Mouse (Mus musculus) thymus, postnatal 14 days (tissue): ENCODE data around the gene Stat2.

Experiments
- DNase-seq: peaks from one replicate; pipeline ENCODE4 v3.0.0; 2021

Stat2 gene

DNA sequence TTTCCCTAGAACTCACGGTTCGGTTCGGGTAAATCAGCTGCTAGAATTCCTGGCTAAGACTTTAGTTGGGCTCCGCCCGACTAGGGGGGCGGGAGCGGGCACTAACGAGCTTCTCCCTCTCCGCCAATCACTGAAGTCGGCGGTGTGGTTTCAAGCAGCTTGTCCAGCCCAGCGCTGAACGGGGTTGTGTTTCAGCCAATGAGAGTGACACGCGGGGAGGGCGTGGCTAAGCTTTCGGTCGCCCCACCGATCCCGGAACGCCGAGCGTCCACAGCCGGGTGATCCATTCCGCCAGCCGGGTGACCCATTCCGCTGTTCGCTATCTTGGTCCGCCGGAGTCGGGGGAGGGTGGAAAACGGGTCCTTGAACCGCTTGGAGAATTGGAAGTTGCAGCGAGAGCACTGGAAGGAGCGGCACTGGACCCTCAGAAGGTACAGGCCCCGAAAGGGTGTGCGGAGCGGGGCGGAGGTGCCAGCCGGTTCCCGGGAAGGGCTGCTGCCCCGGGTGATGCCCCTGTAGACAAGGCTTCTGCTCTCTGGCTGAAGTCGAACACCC, at the start of gene Stat2:
TSS of gene Stat2 (plus strand) at position 273 of the 555 bp plus-strand sequence.
- peak; percentile 95 for DNase-seq

GRCm38 (mm10) chr10:128221533-128222286, 48.6 kb upstream of the Stat2 start:
- no peak for DNase-seq

DNA sequence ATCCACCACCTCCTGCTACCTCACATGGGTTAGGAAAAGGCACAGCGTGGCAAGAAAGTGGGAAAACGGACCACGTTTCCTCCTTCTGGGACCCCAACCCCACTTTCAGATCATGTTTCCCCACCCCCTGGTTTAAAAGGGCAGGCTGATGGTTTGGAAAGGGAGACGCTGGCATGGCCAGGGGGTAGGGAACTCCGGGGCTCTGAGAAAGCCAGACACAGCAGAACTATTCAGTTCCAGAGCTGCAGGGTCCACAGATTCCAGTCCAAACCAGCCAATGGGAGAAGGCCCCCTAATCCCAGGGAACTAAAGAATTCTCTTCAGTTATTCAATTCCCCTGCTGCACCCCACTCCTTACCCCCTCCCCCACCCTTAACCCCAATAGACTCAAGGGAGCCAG, 45.3 kb upstream of the Stat2 start:
- DNase-seq: no peak

DNA sequence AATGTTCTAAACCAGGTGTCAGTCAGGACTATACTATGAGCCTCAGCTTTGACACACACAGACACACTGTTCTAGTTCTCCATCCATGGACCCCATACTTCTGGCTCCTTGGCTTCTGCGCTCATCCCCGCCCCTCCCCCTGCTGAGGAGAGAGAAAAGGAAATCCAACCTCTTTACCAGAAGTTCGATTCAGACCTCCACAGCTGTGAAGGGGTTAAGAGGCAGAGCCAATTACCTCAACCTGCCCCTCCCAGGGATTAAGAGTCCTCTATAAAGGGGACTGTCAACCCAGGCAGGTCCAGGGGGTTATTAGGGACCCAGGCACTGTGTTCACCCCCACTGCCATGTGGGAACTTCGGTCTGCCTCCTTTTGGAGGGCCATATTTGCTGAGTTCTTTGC, 44.8 kb upstream of the Stat2 start, which contains the start of gene Mip:
TSS of gene Mip (plus strand) at position 301 of the 400 bp plus-strand sequence.
- DNase-seq: no peak

DNA sequence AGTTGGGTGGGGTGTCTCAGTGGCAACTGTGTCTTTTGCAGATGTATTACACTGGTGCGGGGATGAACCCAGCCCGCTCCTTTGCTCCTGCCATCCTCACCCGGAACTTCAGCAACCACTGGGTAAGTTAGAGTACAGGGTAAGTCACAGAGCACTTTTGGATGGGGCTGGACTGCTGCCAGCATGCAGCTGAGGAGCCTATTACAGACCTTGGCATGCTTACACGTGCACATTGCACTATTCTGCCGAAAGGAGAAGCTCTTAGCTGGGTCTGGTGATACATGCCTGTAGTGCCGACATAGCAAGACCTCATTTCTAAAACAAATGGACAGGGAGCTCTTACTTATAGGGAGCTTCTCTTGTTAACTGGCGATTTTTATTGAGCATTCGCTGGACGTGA, 42.8 kb upstream of the Stat2 start:
- DNase-seq: no peak

GRCm38 (mm10) chr10:128228009-128228408, 42.4 kb upstream of the Stat2 start:
- no peak for DNase-seq

GRCm38 (mm10) chr10:128230582-128230981, 39.8 kb upstream of the Stat2 start:
- DNase-seq: peak; percentile 41

GRCm38 (mm10) chr10:128231146-128231545, 39.2 kb upstream of the Stat2 start:
- peak; percentile 29 for DNase-seq

DNA sequence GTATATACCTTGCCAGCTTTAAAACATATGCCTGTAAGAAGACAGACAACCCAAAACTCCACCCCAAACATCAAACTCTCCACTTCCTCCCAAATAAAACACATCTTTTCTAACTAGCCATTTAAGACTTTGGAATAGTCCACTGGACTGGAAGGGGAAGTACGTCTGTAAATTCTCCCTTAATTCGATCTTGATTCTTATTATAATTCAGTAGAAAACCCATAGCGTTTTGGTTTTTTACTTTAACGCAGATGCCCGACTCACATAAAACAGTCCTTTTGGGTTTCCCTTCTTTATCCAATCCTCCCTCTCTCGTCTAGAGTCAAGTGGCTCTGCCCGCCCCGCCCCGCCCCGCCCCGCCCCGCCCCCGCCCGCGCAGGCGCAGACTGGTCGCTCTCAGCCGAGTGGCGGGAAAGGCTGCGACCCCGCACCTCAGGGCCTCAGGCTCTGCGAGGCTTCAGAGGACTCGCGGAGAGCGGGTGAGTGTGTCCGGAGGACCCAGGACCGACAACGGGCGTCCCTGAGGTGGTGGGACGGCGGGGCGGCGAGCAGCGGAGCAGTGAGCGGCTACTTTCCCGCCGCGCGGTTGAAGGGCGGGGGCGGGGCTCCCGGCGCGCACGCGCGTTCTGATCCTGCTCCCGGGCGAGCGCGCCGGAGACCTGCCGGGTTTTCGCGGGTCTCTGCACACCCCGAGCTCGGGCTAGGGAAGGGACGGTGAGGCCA, 38.5 kb upstream of the Stat2 start, which contains the start of gene Timeless:
TSS of gene Timeless (plus strand) at position 369 of the 723 bp plus-strand sequence.
- peak; percentile 92 for DNase-seq

DNA sequence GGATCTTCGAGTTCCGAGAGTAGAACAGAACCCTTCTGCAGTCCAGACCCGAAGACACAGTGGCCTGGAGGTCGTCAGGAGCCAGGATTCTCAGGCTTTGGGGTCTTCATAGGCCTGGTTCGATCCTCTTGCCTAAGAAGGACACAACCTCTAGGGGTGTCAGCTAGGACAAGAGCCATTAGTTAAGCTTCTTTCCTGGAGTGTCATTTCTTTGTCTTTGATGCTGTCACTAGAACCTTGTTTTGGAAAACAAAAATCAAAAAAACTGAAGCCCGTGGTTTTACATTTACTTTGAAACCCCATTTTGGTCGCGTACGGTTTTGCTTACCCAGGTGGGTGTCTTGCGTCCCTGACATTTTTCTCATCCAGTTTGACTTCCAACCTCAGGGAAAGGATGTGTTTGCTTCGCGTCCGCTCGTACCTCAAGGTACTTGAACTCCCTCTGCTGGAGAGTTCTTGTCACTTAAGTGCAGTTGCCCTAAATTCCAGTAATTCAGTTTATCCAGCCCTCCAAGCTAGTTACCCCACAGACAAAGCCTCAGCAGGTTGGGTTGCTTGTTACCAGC, 37.9 kb upstream of the Stat2 start:
- DNase-seq: peak; percentile 71

- DNase-seq: no peak
Measured at GRCm38 (mm10) chr10:128236321-128236720, 34.0 kb upstream of the Stat2 start.

GRCm38 (mm10) chr10:128237807-128238480, 32.4 kb upstream of the Stat2 start:
- DNase-seq: peak; percentile 12

DNA sequence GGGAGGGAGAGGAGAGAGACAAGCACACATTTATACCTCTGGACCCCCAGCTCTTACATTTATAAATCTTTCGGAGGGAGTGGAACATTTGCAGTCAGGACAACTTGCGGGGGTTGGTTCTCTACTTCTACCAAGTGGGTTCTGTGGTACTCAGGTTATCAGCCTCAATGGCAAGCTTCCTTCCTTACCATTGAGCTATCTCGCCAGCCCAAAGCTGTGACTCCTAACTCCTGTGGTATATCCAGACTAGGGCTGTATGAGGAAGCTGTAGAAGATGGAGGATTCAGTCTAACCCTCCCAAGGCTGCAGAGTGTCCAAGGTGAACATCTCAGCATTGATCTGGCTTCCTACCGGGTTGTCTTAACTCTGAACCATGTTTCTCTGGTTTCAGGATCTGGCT, 31.2 kb upstream of the Stat2 start:
- DNase-seq: no peak

GRCm38 (mm10) chr10:128240131-128240530, 30.2 kb upstream of the Stat2 start:
- no peak for DNase-seq

DNA sequence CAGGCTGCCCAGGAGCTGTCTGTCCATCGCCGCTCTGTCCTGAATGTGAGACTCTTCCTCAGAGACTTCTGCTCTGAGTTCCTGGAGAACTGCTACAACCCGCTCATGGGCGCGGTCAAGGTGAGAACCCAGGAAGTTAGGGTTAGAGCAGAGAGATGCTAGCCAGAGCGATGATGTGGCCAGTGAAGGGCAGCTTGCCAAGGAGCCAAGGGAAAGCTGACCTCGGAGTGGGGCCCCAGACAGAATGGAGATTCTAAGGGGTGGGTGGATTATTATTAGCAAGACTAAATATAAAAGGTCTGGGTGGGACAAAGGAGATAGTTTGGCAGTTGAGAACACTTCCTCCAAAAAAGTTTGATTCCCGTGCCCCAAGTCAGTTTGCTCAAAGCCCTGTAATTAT, 27.1 kb upstream of the Stat2 start:
- no peak for DNase-seq

DNA sequence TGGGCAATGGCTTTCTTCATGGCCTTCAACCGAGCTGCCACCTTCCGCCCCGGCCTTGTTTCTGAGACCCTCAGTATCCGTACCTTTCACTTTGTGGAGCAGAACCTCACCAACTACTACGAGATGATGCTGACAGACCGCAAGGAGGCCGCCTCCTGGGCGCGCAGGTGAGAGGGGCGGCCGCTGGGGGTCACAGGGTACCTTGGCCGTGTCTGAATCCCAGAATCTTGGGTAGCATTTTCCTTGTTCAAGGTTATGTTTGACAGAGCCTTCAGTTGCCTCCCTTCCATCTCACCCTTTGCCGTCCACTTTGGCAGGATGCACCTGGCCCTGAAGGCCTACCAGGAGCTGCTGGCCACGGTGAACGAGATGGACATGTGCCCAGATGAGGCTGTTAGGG, 26.2 kb upstream of the Stat2 start:
- DNase-seq: no peak

GRCm38 (mm10) chr10:128247020-128247732, 23.2 kb upstream of the Stat2 start:
- DNase-seq: no peak

GRCm38 (mm10) chr10:128250565-128250964, 19.8 kb upstream of the Stat2 start:
- DNase-seq: no peak

GRCm38 (mm10) chr10:128253677-128254255, 16.6 kb upstream of the Stat2 start, which contains the start of gene Apon:
Gene Apon, plus strand, starts transcription at chr10:128254096.
- DNase-seq: no peak

GRCm38 (mm10) chr10:128255925-128256324, 14.4 kb upstream of the Stat2 start:
- no peak for DNase-seq

- DNase-seq: no peak
Measured at GRCm38 (mm10) chr10:128256328-128256727, 14.0 kb upstream of the Stat2 start.

DNA sequence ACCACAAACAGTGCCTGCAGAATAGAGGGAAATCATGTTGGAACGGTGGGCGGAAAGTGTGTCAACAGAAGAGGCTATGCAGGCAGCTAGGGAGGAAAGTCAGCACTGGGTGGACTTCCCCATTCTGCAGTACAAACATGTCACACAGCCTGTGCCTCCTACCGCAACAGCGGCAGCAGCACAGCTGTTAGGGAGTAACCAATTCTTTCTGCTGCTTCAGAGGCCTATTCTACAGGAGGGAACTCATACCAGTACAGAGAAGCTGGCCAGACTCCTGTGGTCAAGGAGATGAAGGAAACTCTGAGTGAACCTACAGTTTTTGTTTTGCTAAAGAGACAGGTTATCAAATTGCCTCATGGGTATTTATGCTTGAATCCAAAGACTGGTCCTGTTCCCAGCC, 11.4 kb upstream of the Stat2 start:
- peak; percentile 37 for DNase-seq
